Mouse (Mus musculus) frontal cortex, postnatal 25 days (tissue): ENCODE results near the gene Slc9a3r2.
A peak's percentile ranks its signal among the peaks of the same experiment; 100 is the strongest.

Source experiments
- DNase-seq, 2 experiments: peaks; one replicate each; pipeline ENCODE4 v3.0.0; 2022; ENCODE audit warnings: low spot score in 2 of 2

Gene Slc9a3r2

DNA sequence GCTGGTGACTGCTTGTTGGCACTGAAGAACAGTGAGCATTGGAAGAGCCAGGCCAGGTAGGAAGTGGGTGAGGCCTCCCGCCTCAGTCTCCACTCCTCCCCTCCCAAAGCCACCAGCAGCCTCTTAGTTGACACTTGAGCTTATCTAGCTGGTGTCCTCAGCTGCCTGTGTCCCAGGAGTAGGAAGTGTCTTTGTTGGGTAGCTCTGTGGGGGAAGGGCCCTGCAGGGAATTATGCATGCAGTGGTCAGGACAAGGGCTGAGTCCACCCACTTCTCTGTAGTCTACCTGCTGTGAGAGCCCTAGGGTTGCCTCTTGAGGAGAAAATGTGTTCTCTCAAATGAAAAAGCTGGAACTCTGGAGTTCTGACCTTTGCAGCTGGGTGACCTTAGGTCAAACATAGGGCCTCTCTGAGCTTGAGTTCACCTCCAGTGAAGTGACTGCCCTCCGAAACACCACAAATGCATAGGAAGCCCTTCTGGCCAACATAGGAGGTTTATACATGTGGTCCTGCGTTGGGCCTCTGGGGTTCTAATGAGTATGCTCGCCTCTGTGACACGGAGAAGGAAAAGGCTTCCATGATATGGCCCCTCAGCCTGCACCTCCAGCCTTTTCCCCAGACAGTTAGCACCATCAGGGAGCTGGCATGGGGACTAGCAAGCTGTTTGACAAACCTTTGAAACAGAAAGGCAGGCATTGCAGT lies 13.2 kb downstream of the Slc9a3r2 start:
- no peak for DNase-seq

DNA sequence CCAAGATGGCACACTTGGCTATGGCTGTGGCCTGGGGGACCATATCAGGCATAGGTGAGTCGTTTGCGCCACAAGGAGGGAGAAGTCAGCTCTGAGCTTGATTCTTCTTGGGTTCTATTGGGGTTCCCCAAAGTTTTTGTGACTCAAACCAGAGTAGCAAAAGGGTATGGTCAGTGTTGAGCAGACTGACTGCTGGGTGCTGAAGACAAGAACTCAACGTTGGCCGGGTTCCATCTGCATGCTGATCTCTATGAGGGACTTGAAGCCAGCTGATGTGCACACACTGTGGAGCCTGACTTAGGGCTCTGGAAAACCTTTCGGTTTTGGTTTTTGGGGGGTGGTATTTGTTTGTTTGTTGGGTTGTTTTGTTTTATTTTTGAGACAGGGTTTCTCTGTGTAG lies 14.4 kb downstream of the Slc9a3r2 start:
- no peak for DNase-seq

DNA sequence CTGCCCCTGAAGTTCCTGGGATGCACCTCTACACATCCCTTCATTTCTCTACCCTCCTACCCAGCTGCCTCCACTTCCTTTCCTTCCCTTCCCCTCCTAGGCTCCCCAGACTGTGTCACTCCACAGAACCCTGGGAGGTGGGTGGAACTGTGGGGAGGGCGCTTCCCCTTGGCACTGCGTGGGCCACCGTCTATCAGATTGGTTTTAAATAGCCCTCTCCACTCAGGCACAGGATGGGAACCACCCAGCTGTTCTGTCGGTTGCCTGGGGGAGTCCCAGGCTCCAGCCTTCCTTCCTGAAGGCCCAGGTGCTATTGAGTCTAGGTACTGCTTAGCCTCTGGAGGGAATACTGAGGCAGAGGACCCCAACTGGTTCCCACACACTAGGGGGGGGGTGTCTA lies 15.1 kb downstream of the Slc9a3r2 start:
- DNase-seq, result peak in 1 of 2 experiments; percentile 34

DNA sequence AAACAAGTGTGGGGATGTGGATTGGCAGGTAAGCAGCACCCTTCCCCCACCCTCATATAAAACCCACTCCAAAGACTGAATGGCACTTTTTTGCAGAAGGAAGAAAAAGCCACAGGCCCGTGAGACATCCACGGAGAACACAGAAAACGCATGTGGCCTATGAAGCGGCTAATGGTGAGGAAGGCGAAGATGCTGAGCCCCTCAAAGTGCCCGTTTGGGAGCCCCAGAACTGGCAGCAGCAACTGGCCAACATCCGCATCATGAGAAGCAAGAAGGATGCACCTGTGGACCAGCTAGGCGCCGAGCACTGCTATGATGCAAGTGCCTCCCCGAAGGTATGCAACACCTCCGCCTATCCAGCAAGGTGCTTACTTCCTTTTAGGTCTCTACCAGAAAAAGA lies 16.3 kb downstream of the Slc9a3r2 start:
- DNase-seq, result no peak

DNA sequence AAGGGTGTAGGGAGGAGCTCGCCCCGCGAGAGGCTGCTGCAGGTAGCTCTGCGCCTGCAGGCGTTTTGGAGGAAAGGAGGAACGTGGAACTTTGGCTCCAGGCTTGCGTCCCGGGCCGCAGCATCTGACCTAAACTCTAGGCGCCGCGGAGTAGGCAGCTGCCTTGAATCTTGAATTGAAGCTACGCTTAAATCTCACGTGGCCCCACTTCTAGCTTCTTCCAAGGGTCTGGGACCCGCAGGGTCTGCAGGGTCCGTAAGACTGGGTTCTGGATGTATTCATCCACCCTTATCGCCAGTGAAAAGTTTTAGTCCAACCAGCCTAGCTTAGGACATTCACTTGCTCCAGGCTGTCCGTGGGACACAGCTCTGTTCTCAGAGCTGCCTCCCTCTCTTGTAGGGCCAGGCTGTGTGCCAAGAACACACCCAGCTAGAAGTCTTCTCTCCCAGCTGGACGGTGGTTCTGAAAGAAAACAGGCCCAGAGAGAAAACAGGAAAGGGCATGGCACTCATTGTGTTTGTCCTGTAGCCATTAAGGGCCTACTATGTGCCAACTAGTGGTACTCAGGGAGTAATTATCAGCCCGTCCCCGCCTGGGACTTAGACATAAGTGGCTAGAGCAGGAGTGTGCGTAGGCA lies 17.2 kb downstream of the Slc9a3r2 start:
- DNase-seq, result no peak

DNA sequence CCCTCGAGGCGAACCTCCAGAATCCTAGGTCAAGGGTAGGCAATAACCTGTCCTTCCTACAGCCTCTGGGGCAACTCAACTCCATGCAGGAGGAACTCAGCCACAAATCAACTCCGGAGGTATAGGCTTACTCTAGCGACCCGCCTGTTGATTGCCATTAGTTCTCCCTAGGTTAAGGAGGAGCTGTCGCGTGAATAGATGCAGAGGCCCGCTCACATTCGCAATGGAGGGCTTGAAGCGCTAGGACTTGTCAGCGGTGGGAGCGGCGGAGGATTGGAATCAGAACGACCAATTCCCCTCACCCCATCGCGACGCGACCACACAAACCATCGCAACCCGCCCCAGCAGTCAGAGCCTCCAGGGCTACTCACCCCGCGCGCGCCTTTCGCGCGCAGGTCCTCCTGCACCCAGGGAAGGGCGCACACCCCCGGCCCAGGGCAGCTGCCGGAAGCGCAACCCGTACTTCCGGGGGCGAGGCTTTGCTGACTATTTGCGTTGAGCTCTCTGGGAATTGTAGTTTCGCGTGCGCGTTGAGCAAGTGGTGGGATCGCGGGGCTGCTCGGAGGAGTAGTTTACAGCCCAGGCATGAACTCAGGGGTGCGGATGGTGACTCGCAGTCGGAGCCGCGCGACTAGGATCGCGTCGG lies 17.8 kb downstream of the Slc9a3r2 start, which contains the start of the genes Tsc2 and Nthl1:
Tsc2 (minus strand) TSS at position 464 of the 646 bp plus-strand sequence.
Nthl1 (plus strand) TSS at position 514 of the 646 bp plus-strand sequence.
- peak; percentile 60 to 71 for DNase-seq

DNA sequence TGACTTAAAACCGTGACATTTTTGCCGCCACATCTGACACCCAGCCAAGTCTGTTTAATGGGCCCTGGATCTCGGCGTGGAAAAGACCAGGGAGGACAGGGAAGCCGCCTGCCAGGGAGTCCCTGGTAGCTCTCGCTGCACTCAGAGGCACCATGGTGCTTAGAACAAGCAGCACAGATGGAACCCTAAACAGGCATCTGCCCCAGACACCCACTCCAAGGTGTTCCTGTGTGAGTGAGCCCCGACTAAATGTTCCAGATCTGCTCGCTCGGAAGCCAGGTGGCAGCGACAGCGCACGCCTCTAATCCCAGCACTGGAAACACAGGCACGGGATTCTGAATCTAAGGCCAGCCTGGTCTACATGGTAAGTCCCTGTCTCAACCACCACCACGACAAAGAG lies 20.1 kb downstream of the Slc9a3r2 start:
- no peak for DNase-seq

DNA sequence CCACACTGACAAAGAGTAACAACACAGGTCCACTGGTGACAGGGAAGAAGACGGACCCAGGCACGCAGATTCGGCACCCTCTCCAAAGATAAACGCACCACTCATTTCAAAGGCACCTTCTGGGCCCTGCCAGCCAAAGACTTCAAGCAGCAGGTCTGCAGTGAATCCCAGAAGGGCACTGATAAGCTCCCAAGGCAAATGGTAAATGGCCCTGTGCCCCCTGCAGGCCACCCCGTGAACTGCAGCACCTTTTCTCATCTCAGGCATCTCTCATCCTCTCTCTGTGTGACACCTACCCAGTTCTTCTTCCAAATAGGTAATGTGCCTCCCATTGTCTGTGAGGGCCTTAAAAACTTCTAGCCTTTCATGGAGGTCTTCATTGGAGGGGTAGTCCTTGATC lies 21.5 kb downstream of the Slc9a3r2 start:
- peak; percentile 63 to 68 for DNase-seq

DNA sequence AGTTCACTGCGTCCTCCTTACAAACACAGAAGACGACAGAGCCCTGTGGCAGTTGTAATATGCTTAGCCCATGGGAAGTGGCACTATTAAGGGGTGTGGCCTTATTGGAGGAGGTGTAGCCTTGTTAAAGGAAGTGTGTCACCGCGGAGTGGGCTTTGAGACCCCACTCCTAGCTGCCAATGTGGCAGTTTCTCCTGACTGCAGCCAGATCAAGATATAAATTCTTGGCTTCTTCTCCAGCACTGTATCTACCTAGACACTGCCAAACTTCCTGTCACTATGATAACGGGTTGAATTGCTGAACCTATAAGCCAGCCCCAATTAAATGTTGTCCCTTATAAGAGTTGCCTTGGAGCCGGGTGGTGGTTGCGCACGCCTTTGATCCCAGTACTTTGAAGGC lies 24.7 kb downstream of the Slc9a3r2 start:
- no peak for DNase-seq

DNA sequence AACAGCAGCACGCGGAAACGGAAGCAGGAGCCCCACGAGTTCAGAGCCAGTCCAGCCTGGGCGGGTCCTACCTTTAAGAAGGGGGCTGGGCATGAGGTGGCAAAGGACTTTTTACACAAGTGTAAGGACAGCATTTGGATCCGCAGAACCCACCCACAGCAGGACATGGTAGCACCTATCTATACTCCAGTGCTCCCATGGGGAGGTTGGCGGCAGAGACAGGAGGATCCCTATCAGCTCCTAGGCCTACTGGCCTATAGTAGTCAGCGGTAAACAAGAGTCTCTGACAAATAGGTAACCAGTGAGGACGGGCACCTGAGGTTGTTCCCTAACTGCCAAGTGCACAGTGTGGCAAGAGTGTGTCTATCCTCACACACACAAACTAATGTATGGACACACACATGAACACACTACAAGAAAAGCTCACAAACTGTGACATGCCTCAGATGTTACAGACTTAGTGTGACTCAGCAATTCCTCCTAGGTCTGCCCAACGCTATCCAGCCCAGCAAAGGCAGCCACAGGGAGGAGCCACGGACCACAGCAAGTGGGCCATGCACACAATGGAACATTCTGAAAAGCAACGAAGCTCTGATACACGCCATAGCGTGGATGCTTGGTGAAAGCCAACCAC lies 32.4 kb downstream of the Slc9a3r2 start:
- DNase-seq, result no peak

DNA sequence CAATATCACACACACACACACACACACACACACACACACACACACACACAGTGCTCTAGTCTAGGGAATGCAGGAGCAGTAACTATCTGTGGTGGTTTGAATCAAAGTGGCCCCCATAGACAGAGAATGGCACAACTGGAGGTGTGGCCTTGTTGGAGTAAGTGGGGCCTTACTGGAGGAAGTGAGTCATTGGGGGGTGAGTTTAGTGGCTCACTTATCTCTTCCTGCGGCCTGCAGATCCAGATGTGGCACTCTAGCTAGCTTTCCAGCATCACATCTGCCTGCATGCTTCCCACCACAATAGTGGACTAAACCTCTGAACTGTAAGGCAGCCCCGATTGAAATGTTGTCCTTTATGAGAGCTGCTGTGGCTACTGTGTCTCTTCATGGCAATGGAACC lies 39.4 kb downstream of the Slc9a3r2 start:
- DNase-seq, result no peak

DNA sequence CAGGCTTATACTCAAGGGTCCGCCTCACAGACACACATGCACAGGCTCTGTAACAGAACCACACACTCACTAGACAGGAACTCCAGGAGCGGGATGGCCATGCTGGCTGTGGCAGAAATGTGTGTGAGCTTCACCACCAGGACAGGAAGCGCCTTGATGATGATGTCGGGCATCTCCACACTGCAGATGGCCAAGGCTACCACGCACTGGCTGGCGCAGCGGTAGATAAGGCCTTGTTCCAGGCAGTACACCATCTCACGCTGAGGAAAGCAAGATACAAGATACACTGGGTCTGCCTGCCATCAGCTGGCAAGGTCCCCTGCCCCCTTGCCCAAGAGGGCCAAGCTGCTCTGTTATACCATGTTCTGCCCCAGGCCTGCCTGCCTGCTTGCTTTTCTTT lies 41.3 kb downstream of the Slc9a3r2 start:
- no peak for DNase-seq

DNA sequence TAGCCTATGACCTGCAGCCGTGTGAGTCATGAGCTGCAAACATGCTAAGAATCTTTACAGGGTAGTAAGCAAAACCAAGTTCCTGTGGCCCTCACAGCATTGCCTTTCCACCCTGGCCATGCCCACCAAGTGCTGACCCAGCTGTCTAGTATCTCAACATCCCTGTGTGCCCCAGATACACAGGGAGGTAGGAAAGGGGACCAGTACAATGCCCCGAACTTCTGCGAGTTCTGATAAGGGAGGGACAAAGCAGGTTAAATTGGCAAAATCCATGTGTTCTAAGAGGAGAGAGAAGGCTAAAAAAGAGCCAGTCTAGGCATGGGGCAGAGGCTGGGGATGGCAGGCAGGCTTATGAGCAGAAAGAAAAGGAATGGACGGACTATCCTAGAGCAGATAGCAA lies 41.8 kb downstream of the Slc9a3r2 start:
- DNase-seq, result no peak

DNA sequence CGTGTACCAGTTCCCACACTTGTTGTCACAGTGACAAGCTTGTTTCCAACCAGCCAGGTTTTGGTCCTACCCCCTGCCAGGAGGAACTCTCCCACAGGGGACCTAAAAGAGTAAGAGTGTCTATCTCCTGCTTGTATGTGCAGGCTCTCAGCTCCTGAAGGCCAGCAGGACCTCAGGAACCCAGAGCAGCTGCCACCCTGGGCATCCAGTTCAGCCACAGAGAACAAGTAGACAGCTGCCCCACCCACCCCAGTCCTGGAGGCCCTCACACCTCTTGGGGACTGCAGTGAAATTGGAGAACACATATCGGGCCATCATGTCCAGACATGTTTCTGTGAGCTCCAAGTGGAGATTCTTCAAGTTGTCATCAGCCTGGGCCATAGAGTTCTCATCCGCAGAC lies 45.6 kb downstream of the Slc9a3r2 start:
- DNase-seq, result no peak

DNA sequence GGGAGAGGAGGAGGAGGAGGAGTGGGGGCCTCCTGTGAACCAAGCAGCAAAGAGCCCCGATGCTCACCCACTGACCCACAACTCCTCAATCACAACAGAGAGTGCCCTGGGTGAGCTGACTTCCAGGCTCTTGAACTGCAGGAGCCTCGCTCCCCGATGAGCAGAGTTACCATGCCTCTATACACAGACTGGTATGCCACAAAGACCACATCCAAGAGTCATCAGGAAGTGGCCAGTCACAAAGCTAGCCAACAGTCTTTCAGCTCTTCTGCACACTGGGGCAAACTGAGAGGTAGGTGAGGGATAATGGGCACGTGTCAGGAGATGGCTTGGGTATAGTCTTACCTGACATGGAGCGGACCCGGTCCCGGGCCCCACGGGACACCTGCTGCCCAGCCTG lies 46.2 kb downstream of the Slc9a3r2 start:
- DNase-seq, result no peak

DNA sequence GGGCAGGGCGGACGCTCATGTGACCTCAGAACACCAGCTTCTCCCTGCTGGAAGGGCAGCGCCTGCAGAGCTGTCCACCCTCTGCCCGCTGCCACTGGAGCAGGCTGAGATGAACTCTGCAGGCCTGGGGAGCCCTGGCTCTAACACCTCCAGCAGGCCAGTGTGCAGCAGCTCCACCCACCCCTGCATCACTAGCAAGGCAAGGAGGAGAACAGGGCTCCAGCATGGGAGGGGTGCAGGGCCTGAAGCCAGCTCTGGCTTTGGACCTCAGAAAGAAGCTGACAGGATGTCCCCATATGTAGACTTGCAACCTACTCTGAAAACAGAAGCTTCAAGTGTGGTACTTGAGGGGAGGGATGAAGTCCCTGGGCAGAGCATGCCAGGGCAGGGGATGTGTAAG lies 49.6 kb downstream of the Slc9a3r2 start:
- no peak for DNase-seq

DNA sequence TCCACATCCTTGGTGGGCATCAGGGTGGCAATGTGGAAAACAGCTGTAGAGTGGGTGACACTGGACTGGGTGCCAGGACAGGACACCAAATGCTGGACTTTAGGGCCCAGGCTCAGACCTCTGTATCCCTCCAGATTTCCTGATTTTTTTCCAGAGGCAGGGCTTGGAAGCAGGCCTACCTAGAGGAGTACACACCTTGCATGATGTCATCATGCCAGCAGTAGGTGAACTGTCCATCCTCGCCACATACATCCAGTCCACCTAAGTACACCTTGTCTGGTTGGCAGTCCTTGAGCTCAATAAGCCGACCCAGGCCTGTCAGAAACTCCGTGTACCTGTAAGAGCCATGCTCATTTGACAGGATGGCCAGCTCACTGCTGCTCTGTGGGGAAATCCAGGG lies 52.1 kb downstream of the Slc9a3r2 start:
- DNase-seq, result no peak

DNA sequence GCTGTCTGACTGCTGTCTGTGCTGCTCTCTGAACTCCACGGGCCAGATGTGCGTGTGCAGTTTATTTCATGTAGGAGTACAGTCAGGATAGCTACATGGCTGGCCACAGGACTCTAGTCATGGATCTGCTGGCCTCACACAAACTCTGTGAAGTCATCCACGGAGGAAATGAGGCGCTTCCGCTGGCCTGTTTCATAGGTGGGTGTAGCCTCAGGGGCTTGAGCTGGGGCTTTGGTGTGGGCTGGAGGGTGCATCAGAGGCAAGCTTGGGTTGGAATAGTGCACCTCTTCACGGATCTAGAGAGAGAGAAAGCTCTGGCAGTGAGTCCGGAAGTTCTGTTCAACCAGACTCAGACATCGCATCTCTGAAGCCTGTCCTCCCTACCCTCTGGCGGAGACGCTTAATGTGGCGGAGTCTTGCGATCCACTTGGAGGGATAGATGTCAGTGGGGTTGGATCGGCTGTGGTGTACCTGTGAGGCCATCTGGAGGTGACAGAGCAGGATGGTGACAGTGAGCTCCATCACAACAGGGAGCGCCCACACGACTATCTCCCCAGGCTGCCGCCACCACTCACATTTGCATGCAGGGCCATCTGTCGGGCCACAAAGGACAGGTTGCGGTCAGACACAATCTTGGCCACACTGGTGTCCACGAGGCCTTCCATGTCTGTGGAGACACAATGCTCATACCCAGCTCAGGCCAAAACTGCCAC lies 53.5 kb downstream of the Slc9a3r2 start:
- no peak for DNase-seq

DNA sequence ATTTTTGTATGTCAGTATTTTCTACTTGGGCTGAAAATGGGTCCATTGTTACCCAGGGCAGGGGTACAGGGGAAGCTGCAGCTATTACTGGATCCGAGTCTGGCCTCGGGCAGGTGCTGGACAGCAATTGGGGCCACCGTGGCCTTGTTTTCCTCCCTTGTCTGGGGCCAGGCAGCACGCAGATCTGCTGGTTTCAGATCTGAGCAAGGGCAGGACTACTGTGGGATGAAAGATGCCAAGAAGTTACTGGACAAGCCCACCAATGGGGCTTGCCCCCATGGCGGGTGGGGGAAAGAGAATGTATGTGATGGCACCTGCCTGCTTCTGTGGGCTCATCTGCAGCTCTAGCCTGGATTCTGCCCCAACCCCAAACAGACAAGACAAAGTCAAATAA lies 54.1 kb downstream of the Slc9a3r2 start:
- no peak for DNase-seq

DNA sequence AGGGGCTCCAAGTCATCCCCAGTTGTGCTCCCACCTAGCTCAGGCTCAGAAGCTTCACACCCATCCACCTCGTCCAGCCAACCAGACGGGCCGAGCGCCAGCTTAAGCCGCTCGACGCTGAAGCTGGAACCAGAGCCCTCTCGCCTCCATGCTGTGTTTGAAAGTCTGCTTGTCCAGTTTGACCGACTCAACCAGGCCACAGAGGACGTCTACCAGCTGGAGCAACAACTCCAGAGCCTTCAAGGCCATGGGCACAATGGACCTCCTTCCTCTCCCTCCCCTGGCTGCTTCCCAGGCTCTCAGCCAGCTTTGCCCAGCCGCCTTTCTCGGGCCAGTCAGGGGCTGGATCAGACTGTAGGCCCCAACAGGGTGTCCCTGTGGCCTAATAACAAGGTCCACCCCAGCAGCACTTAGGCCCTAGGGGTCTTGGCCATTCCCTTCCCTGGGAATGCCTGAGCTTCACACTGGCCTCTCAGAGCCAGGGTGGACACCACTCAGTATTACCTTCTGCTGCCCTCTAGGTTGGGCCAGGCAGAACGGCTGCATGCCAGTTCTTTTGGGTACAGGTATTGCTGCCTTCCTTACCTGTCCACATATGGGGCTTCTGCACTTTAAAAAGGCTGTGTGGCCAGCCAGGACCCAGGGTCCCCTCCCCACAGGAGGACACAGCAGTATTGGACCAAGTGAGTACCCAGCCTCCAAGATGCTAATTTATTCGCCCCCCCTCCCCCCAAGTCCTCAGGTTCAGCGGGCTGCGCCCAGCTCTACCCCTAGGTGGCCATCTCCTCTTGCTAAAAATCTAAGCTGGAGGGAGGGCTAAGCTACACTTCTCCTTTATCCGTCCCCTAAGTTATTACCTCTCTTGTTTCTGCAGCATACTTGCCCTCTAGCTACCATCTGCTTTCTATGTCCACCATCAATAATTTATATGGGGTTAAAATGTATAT lies 54.7 kb downstream of the Slc9a3r2 start:
- DNase-seq, result no peak
